ENCODE assay signal across 8 mouse cellular contexts in genomic region chr7:44997231-44997939, GRCm38 (mm10). TPM values are rescaled to one million over a fixed set of nuclear protein-coding genes. Genes with fewer than 3 reads are reported as not detected.
DNase-seq lines count a peak whose midpoint lies in the region; ATAC-seq lines count a peak whose summit lies in the region.

TSS of gene Irf3 (plus strand) at chr7:44997648.

- WGBS in lung, embryonic 16.5 days, result under 1% methylated on average over 43 of the region's 43 CpGs

- H3K4me1 ChIP-seq in lung, embryonic 16.5 days (replicated peaks; ENCODE audit: control insufficient read depth, insufficient read depth, low read length), result peaks cover 31% of the 10 kb centered on the region

- peaks cover 36% of the 10 kb centered on the region for H3K36me3 ChIP-seq in lung, embryonic 16.5 days (ENCODE audit: control insufficient read depth, insufficient read depth, low read length)

- H3K27ac ChIP-seq in lung, embryonic 16.5 days (ENCODE audit: low read length), result peak within 1 kb of the TSS; percentile 85

- H3K9me3 ChIP-seq in lung, embryonic 16.5 days (ENCODE audit: control insufficient read depth, low read length), result no peaks in the 10 kb centered on the region

- H3K4me3 ChIP-seq in lung, embryonic 16.5 days (ENCODE audit: low read length), result peak within 1 kb of the TSS; percentile 82

- peak within 1 kb of the TSS; percentile 86 for H3K9ac ChIP-seq in lung, embryonic 16.5 days (ENCODE audit: low read length)

- H3K4me2 ChIP-seq in lung, embryonic 16.5 days (ENCODE audit: low read depth, low read length), result peak within 1 kb of the TSS; percentile 96

- DNase-seq in MEL-GATA-1-ER (ENCODE audit: extremely low read depth, low read depth), result peak; percentile 92
- peak; percentile 97 for DNase-seq in cerebellum, adult 8-10 months
- peak; percentile 96 for DNase-seq in forelimb bud, embryonic 11.5 days (ENCODE audit: low read depth, low spot score)
- peak; percentile 97 for DNase-seq in layer of hippocampus, adult 9-10 months (ENCODE audit: low spot score)
- DNase-seq in ovary, postnatal 10 days (ENCODE audit: low spot score), result peak; percentile 93
- DNase-seq in thymus, postnatal 10 days (ENCODE audit: low spot score in 2 of 2), result peak; percentile 95 to 98

- peak; percentile 89 to 91 for ATAC-seq in hematopoietic stem cell, adult 5-6 weeks (replicated peaks in 1 of 2; ENCODE audit: insufficient read depth in 1 of 2, low FRiP score in 2 of 2, low TSS enrichment in 1 of 2, low read depth in 1 of 2, poor library complexity in 2 of 2, severe bottlenecking in 2 of 2)
- peak; percentile 95 for ATAC-seq in lung, embryonic 16.5 days (ENCODE audit: low read depth)

- H3K27me3 ChIP-seq in lung, embryonic 16.5 days (ENCODE audit: control insufficient read depth, insufficient read depth, low read depth, low read length), result no peaks in the 10 kb centered on the region

RNA-seq across cellular contexts. Expression of gene Irf3, which starts in this region (rescaled TPM):
- total RNA-seq in hematopoietic stem cell, adult 5-6 weeks (2017), result 75.7 and 137 TPM in 2 replicates
- 96.5 and 108 TPM in 2 replicates for polyA plus RNA-seq in lung, embryonic 16.5 days (2015; fragmentation: Nextera tagmentation; extraction: Ambion mirVana)

Comparison
In these comparisons a context has a peak if more than half of its experiments do, and no peak if none do; other contexts are left out.
1. Peak in every context shown above with its lines: DNase-seq, ATAC-seq, H3K4me3 ChIP-seq and H3K27ac ChIP-seq.